In the genomic region with DNA sequence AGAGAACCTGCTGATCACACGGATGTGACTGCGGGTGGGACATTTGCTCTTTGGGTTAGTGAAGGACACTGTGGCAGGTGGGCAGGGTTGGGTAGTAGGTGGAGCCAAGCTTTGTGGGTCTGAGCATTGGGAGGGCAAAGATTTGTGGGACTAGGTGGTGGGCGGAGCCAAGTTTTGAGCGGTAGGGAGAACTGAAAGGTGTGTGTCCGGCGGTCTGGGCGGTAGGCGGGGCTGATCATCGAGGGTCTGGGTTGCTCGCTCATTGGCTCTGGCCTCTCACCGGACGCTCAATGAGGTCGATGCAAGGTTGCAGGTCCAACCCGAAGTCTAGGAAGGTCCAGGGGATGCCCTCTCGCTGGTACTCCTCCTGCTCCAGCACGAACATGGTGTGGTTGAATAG, we compare ENCODE assay signal across 13 mouse cellular contexts. TPM values are rescaled to one million over a fixed set of nuclear protein-coding genes. Genes with fewer than 3 reads are reported as not detected.
A peak's percentile ranks its signal among the peaks of the same experiment; 100 is the strongest.
DNase-seq lines count a peak whose midpoint lies in the region; ATAC-seq and TF ChIP-seq lines count a peak whose summit lies in the region.
"Had no signal": no experiment of that assay in that cellular context is flagged by ENCODE, and none has a peak within 500 bp of the region (broad histone marks: within the 10 kb centered on the region; RNA-seq: fewer than 3 reads in every experiment).

No protein-coding gene starts in this region.

- no peak overlapping the region for H3K27ac ChIP-seq in lung, embryonic 14.5 days (ENCODE audit: low read depth)
- H3K27ac ChIP-seq in embryonic facial prominence, embryonic 12.5 days, result no peak overlapping the region
- H3K27ac ChIP-seq in hindbrain, postnatal 0 days, result no peak overlapping the region

- H3K4me3 ChIP-seq in lung, embryonic 14.5 days (ENCODE audit: low read depth, low read length), result no peak overlapping the region
- no peak overlapping the region for H3K4me3 ChIP-seq in embryonic facial prominence, embryonic 12.5 days
- H3K4me3 ChIP-seq in hindbrain, postnatal 0 days (ENCODE audit: low read length), result no peak overlapping the region

- peaks cover 38% of the 10 kb centered on the region for H3K27me3 ChIP-seq in lung, embryonic 14.5 days (ENCODE audit: insufficient read depth, low read length)
- peaks cover 59% of the 10 kb centered on the region for H3K27me3 ChIP-seq in embryonic facial prominence, embryonic 12.5 days
- peaks cover 12% of the 10 kb centered on the region; the same call in 1 of the 2 replicates for H3K27me3 ChIP-seq in hindbrain, postnatal 0 days (ENCODE audit: insufficient read depth, low read length)
- H3K27me3 ChIP-seq in splenic B cell, adult 2 months (ENCODE audit: control insufficient read depth, insufficient read depth, low read length, poor library complexity, severe bottlenecking), result no peaks in the 10 kb centered on the region

- H3K4me1 ChIP-seq in lung, embryonic 14.5 days (ENCODE audit: insufficient read depth), result no peaks in the 10 kb centered on the region
- H3K4me1 ChIP-seq in embryonic facial prominence, embryonic 12.5 days, result no peaks in the 10 kb centered on the region
- H3K4me1 ChIP-seq in hindbrain, postnatal 0 days (ENCODE audit: insufficient read depth, low read length), result no peaks in the 10 kb centered on the region

- H3K4me2 ChIP-seq in lung, embryonic 14.5 days, result no peak overlapping the region
- H3K4me2 ChIP-seq in embryonic facial prominence, embryonic 12.5 days (replicated peaks), result peak overlapping the region; percentile 31
- H3K4me2 ChIP-seq in hindbrain, postnatal 0 days (ENCODE audit: low read depth, low read length), result peak overlapping the region; percentile 34; the same call in 1 of the 2 replicates

- no peaks in the 10 kb centered on the region for H3K9me3 ChIP-seq in lung, embryonic 14.5 days (ENCODE audit: low read depth, low read length)
- H3K9me3 ChIP-seq in embryonic facial prominence, embryonic 12.5 days, result no peaks in the 10 kb centered on the region
- H3K9me3 ChIP-seq in hindbrain, postnatal 0 days (ENCODE audit: low read length), result peaks cover 3% of the 10 kb centered on the region; the same call in 1 of the 2 replicates

- TF ChIP-seq CTCF in lung, embryonic 14.5 days (IDR thresholded peaks at IDR 0.05; ENCODE audit: low read depth), result no peak
- no peak for TF ChIP-seq CTCF in hindbrain, postnatal 0 days (IDR thresholded peaks at IDR 0.05; ENCODE audit: low read depth)

- no peak for DNase-seq in lung, embryonic 14.5 days
- DNase-seq in lung, postnatal 14 days, result no peak
- no peak for DNase-seq in hindbrain, postnatal 0 days (ENCODE audit: low spot score)
- peak; percentile 15 for DNase-seq in splenic B cell, adult 2 months (ENCODE audit: low read depth, low spot score)
- DNase-seq in cerebellum, adult 11 months, result no peak
- no peak for DNase-seq in layer of hippocampus, postnatal 14 days (ENCODE audit: low spot score in 2 of 2)
- DNase-seq in frontal cortex, adult 2 months (ENCODE audit: extremely low spot score in 1 of 2, low spot score in 1 of 2), result no peak
- DNase-seq: adrenal gland, postnatal 25 days; cerebellum, adult 8-10 months; kidney, adult 8-10 months; lung, postnatal 36 days had no signal

- ATAC-seq in lung, embryonic 14.5 days (ENCODE audit: insufficient read depth), result 0 out of 2 replicates have a peak, but pooled peaks have one; percentile 28
- ATAC-seq in embryonic facial prominence, embryonic 12.5 days (ENCODE audit: insufficient number of reproducible peaks, insufficient read depth, low FRiP score, low TSS enrichment), result no peak
- no peak for ATAC-seq in hindbrain, postnatal 0 days

- WGBS in lung, embryonic 14.5 days, result 4% methylated on average over 16 of the region's 16 CpGs
- 4% methylated on average over 16 of the region's 16 CpGs for WGBS in embryonic facial prominence, embryonic 12.5 days
- WGBS in hindbrain, postnatal 0 days, result 7% methylated on average over 16 of the region's 16 CpGs

- no peaks in the 10 kb centered on the region for H3K36me3 ChIP-seq in lung, embryonic 14.5 days (ENCODE audit: insufficient read depth)
- no peaks in the 10 kb centered on the region for H3K36me3 ChIP-seq in embryonic facial prominence, embryonic 12.5 days
- H3K36me3 ChIP-seq in hindbrain, postnatal 0 days (ENCODE audit: insufficient read depth, low read length), result no peaks in the 10 kb centered on the region
- H3K36me3 ChIP-seq in splenic B cell, adult 2 months (ENCODE audit: control insufficient read depth, insufficient read depth, low read length, poor library complexity, severe bottlenecking), result no peaks in the 10 kb centered on the region

- no peak overlapping the region for H3K9ac ChIP-seq in lung, embryonic 14.5 days
- H3K9ac ChIP-seq in embryonic facial prominence, embryonic 12.5 days, result no peak overlapping the region
- H3K9ac ChIP-seq in hindbrain, postnatal 0 days (replicated peaks; ENCODE audit: low read length), result no peak overlapping the region

RNA-seq across cellular contexts. Expression of gene Myh14, which starts 32.0 kb away (rescaled TPM):
- 33.6 and 37.3 TPM in 2 replicates for polyA plus RNA-seq in lung, embryonic 14.5 days (2014; fragmentation: Nextera tagmentation; extraction: Ambion mirVana)
- polyA plus RNA-seq in embryonic facial prominence, embryonic 12.5 days (2016; fragmentation: Nextera tagmentation; extraction: Ambion mirVana), result 6.5 and 6.8 TPM in 2 replicates
- 9.7 and 10.9 TPM in 2 replicates for total RNA-seq in hindbrain, postnatal 0 days (2014; rRNA removed)
- polyA plus RNA-seq in hindbrain, postnatal 0 days (2015; fragmentation: Nextera tagmentation; extraction: Ambion mirVana), result 9.3 and 10.6 TPM in 2 replicates
- total RNA-seq in layer of hippocampus, postnatal 14 days (2021), result 10 to 100 TPM; 20.9 to 24.6 TPM
- polyA plus RNA-seq in frontal cortex, adult 2 months (2012; rRNA removed), result 17.5 and 18.6 TPM in 2 replicates

RNA-seq across cellular contexts. Expression of gene Kcnc3, which starts 48.2 kb away (rescaled TPM):
- polyA plus RNA-seq in lung, embryonic 14.5 days (2014; fragmentation: Nextera tagmentation; extraction: Ambion mirVana), result 0.70 and 0.97 TPM in 2 replicates
- polyA plus RNA-seq in embryonic facial prominence, embryonic 12.5 days (2016; fragmentation: Nextera tagmentation; extraction: Ambion mirVana), result 0.70 and 0.79 TPM in 2 replicates
- 24.7 and 37.0 TPM in 2 replicates for total RNA-seq in hindbrain, postnatal 0 days (2014; rRNA removed)
- polyA plus RNA-seq in hindbrain, postnatal 0 days (2015; fragmentation: Nextera tagmentation; extraction: Ambion mirVana), result 8.0 and 8.2 TPM in 2 replicates
- 100 to 1,000 TPM; 146 to 149 TPM for total RNA-seq in layer of hippocampus, postnatal 14 days (2021)
- 47.9 and 49.9 TPM in 2 replicates for polyA plus RNA-seq in frontal cortex, adult 2 months (2012; rRNA removed)
- polyA plus RNA-seq: heart, embryonic 14.5 days had no signal
